Mouse (Mus musculus): Measurements from ENCODE around the gene Gm49337.

Gm49337 gene

DNA sequence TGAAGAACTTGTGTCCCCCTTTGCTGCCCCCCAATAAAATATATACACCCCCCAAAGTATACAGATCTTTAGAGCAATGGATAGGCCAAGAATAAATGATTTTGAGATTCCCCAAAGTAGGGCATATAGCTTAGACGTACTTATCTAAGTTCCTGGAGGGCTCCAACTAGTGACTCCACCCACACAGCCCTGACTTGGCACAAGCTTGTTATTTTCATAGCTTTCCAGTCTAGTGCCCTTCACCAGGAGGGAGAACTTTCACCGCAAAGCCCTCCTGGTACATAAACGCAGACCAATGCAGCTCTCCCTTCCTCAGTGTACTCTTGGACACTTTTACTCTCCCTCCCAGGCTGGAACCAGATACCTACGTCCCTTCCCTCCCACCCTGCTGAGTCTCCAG is 11.0 kb upstream of the Gm49337 start:
- DNase-seq (ENCODE audit: low read depth, low spot score) = no peak

DNA sequence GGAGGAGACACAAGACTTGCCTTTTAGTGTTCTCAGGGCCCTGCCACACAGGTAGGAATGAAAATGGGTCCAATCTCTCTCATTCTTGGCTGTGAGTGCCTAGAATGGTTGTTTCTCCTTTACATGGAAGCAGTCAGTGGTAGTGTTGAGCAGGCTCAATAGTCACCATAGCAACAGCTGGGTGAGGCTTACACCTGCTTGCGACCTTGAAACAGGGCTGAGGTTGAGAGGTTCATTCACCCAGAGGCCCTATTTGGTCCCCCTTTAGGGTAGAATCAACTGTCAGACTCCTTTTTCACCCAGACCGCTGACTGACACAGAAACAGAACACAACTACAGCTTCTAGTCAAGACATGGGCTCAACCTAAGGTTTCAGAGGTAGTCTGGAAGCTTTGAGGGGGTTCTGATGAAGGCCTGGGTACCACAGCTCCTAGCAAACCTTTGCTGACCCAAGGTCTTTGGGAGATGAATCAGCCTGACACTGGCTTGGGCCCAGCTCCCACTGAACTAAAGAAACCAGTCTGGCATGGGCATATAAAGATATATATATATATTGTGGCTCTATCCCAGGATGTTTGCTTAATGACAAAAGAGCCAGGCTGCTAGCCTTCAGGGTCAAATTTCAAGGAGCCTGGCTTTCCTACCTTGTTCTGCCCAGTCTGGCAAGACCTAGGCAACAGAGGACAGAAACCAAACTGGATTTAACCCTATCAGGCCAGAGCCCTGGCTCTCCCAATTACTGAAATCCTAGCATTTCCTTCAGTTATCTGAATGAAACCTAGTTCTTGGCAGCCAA is 8.2 kb upstream of the Gm49337 start:
- no peak for DNase-seq (ENCODE audit: low read depth, low spot score)

DNA sequence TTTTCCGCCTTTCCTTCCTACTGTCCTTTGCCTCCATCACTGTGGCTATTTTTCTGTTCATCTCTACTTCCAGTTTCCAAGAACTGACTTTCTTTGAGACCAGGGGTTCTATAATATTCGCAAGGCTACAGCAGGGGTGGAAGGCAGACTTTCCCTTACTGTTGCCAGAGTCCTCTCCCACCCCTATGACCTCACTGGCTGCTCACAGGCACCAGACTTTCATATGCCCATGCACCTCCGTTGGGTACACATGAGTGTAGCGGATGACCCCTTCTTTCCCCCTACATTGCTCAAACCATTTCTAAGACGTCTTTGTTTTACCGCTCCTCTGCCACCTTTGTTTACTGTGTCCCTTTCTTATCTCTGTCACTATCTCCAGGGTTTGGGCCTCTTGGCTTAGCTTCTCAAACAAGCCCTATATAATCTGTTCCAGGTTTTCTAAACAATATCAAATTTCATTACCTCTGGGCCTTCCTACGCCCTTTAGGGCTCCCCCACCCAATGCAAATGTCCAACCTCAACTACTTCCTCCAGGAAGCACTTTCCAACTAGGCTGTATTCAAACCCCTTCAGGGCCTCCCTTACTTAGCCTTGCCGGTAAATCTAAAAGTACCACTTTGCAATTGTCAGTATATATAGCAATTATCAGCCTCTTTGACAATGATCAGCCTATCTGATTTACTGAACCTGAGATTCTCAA is 7.3 kb upstream of the Gm49337 start:
- DNase-seq (ENCODE audit: low read depth, low spot score) = no peak

DNA sequence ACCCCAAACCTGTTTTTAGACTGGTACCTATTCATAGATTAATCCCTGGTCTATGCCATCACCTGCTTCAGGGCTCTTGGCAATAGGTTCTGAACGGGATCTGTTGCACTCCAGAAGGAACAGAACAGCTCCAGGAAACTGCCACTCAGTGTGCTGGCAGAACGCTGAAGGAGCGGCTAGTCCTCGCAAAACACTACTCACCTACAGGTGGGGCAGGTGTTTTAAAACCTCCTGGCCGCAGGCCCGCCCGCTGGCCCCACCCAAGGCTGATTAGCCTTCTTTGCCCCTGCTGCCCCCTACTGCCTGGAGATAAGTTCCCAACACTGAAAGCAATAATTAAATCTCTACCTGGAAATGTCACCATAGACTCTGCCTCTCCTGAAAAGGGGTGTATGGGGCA is 5.8 kb upstream of the Gm49337 start, which contains the start of gene Tspan1:
Gene Tspan1, minus strand, starts transcription at position 198 of the 400 bp plus-strand sequence.
- DNase-seq (ENCODE audit: low read depth, low spot score) = peak; percentile 46

DNA sequence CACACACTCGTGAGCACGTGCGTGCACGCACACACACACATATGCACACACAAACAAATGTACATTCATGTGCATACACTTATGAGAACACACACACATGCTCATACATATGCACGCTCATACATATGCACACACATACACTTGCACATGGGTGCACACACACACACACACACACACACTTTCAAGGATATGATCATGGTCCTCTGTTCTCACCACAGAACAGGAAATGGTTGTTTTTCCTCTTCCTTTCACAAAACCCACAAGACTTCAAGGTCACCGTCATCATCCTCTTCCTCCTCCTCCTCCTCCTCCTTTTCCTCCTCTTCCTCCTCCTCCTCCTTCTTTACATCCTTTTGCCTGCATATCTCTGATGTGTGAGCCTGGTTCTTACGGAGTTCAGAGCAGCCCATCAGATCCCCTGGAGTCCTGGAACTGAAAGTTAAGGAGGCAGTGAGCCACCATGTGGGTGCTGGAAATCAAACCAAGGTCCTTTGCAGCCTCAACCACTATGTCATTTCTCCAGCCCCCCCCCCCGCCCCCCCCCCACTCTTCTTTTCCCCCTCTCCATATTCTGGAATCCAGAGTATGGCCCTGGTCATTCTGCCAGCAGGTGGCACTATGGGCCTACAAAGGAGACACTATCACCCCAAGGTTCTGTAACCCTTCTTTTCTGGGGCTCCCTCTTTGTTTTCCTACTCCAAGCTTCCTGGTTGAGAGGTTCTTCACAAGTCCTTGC is 4.4 kb upstream of the Gm49337 start:
- DNase-seq (ENCODE audit: low read depth, low spot score) = peak; percentile 50

DNA sequence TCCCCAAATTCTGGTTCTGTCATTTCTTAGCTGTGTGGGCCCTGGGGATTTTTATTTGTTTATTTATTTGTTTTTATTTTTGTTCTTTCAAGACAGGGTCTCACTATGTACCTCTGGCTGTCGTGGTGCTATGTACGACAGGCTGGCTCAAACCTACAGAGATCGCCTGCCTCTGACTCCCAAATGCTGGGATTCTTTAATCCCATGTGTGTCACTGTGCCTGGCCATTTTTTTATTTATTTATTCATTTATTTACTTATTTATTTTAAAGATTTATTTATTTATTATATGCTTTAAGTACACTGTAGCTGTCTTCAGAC is 3.9 kb upstream of the Gm49337 start:
- DNase-seq (ENCODE audit: low read depth, low spot score) = no peak

DNA sequence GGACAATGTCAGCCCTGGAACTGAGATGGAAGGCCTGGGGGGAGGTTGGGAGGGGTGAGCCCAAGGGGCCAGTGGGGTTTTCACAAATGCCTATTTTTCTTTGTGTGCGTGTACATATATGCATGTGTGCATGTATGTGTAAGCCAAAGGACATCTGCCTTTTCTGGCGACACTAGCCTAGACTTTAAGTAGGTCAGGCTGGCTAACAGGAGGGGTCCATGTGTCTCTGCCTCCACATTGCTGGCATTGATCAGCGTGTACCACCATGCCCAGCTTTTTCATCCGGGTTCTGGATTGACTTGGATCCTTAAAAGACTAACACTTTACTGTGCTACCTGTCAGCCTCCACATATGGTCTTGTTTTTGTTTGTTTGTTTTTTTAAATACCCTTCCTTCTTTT is 568 bp downstream of the Gm49337 start:
- DNase-seq (ENCODE audit: low read depth, low spot score) = no peak

GRCm38 (mm10) chr4:116174466-116175116 is 1.4 kb downstream of the Gm49337 start:
- no peak for DNase-seq (ENCODE audit: low read depth, low spot score)

- no peak for DNase-seq (ENCODE audit: low read depth, low spot score)
Measured at GRCm38 (mm10) chr4:116175136-116175535, 2.0 kb downstream of the Gm49337 start.

- DNase-seq (ENCODE audit: low read depth, low spot score) = no peak
Measured at GRCm38 (mm10) chr4:116175711-116176542, 2.7 kb downstream of the Gm49337 start.

DNA sequence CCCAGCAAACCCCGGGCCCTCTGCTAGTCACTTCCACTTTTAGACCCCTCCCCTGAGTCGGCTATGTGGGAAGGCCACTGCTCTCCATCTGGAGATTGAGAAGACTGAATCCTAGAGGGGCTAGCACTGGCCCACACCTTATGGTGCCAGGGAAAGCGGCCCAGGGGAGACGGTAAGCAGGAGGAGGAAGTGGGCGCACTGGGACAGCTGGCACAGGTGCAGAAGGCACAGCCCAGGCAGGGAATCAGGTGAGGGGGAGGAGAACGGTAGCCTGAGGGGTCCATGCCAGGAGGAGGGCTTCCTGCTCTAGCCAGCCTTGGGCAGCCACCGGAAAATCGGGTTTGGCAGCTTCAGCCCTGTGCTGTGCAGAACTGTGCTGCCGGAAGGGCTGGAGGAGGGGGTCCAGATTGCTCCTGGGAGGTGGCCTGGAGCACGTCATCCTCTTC is 3.4 kb downstream of the Gm49337 start:
- DNase-seq (ENCODE audit: low read depth, low spot score) = no peak

DNA sequence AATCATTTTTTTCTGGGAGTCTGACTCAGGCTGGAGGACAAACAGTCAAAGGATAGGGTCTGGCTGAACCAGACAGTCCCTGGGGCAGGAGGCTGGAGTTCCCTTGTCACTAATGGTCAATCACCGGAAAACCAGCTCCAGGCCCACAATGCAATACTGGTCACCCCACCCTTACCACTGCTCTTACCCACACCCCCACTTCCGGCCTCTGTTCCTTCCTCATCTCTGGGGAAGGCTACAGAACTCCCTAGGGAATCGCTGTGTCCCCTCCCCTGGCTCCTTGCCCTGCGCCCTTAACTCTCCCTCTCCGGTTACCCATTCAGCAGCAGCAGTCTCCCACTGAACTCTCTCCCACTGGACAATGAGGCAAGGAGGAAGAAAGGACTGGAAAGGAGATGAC is 4.0 kb downstream of the Gm49337 start:
- DNase-seq (ENCODE audit: low read depth, low spot score) = peak; percentile 45

DNA sequence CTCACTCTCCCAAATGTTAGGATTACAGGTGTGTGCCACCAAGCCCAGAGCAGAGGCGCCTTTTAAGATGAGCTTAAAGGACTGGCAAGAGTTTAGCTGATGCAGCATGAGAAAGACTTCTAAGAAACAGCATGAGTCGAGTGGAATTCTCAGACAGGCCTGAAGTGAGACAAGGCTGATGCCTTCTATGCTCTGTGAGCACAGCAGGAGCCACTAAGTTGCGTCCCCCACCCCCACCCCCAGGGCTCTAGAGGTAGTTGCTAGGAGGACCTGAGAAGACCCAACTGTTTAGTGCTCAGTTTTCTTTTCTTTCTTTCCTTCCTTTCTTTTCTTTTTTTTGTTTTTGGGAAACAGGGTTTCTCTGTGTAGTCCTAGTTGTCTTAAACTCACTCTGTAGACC is 8.9 kb downstream of the Gm49337 start:
- peak; percentile 62 for DNase-seq (ENCODE audit: low read depth, low spot score)

DNA sequence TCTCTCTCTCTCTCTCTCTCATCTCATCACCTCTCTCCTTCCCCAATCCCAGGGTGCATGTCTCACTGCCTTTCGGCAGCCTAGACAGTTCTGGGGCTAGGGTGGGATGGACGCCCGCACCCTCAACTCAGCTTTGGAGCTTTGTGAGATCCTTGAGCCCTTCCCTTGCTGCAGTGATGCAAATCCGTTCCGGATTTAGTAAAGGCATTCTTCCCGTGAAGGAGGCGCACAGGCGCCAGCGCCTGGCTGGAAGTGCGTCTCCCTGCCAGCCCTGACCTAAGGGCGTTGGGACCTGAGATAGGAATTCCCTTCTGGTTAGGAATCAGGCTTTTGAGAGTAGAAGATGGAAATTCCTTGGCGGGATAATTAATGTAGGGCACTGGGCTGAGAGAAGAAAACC is 9.6 kb downstream of the Gm49337 start:
- peak; percentile 84 for DNase-seq (ENCODE audit: low read depth, low spot score)

DNA sequence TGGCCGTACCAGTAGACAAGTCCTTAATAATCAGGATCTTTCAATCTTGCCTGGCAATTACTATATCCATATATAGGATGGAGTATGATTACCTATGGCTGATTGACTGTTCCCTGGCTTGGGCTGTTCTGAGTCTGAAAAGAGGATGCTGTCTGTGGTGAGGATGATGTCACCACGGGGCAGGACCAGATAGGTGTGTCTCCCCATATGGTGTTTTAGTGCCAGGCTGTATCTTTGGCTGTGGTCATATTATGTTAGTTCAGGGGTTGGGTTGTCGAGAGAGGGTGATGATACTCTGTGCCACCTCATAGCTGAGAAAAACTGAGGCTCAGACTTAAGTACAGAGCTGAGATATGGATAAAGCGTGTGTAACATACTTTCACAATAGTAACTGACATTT is 11.9 kb downstream of the Gm49337 start:
- no peak for DNase-seq (ENCODE audit: low read depth, low spot score)

DNA sequence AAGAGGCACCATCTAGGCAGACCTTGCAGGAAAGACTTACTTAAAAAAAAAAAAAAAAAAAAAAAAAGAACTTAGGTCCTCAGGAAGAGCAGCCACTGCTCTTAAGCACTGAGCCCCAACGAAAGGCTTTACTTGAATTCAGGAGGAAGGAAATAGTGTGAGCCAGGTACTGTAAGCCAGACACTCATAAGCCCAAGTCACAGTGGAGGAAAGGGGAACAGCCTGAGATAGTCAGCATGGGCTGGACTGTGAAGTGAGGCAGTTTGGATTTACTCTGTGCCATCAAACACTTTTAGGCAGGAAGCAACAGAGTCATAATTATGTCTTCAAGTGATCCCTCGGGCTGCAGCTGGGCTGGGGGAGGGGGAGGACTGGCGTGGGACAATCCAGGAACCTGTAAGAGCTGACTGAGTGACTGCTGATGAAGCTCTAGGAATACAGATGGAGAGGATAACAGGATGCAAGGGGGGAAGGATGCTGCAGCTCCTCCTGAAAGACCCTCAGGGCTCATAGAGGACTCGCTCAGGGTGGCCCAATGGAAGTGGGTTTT is 19.2 kb downstream of the Gm49337 start:
- no peak for DNase-seq (ENCODE audit: low read depth, low spot score)

GRCm38 (mm10) chr4:116193583-116194383 is 20.6 kb downstream of the Gm49337 start:
- no peak for DNase-seq (ENCODE audit: low read depth, low spot score)

DNA sequence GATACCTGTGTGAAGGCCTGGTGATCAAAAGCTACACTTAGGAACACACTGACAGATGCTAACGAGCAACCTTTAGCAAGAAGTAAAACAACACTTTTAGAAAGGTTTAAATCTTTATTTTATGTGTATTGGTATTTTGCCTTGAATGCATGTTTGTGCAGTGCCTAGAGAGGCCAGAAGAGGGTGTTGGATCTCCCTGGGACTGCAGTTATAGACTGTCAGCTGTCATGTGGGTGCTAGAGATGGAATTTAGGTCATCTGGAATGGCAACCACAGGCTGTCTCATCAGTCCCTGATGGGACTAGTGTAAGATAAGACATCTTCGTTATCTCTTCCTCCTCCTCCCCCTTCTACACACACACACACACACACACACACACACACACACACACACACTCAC is 25.2 kb downstream of the Gm49337 start:
- peak; percentile 49 for DNase-seq (ENCODE audit: low read depth, low spot score)

- no peak for DNase-seq (ENCODE audit: low read depth, low spot score)
Measured at GRCm38 (mm10) chr4:116204422-116204821, 31.2 kb downstream of the Gm49337 start.

- DNase-seq (ENCODE audit: low read depth, low spot score) = peak; percentile 50
Measured at GRCm38 (mm10) chr4:116206531-116206930, 33.3 kb downstream of the Gm49337 start.

All from ZHBTc4 (cell line).